Mouse (Mus musculus): ENCODE data around the gene Slc17a2. TPM values are rescaled to one million over a fixed set of nuclear protein-coding genes. Genes with fewer than 3 reads are reported as not detected.
"Not testable (repeated sequence)": the region's sequence is repeated elsewhere in the genome, so short reads cannot be mapped to it uniquely, and the experiment has no call there.

Slc17a2 gene
- not detected in 2 replicates for polyA plus RNA-seq (2012)

DNA sequence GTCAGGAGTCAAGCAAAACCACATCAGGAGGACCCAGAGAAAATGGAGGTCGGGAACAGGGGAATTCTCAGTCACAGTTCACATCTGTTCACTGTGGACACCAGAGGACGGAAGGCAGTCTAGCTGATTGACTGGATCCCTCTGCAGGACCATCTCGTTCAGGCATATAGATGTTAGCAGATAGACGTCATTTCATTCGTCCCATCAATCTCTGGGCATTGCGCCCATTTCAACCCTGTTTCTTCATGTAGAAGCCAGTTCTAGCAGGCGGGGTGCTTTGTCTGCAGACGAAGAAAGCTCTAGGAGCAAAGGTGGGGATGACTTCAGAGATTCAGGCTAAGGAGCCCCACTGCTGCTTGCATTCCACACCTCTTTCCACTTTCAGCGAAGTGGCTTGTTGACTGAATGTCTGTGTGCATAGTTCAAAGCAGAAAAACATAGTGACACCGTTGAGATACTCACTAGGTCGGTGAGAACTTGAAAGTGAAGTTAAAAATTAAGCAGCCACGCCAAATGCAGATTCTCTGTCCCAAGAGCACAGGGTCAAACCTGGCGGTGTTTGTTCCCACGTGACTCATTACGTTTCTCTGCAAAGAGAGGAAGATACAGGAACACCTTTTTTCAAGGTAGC is at the start of gene Slc17a2:
Gene Slc17a2 (plus strand): TSS at position 572 of the 631 bp plus-strand sequence.
- no peak for TF ChIP-seq GATA1 (IDR thresholded peaks at IDR 0.05; ENCODE audit: low read length)

DNA sequence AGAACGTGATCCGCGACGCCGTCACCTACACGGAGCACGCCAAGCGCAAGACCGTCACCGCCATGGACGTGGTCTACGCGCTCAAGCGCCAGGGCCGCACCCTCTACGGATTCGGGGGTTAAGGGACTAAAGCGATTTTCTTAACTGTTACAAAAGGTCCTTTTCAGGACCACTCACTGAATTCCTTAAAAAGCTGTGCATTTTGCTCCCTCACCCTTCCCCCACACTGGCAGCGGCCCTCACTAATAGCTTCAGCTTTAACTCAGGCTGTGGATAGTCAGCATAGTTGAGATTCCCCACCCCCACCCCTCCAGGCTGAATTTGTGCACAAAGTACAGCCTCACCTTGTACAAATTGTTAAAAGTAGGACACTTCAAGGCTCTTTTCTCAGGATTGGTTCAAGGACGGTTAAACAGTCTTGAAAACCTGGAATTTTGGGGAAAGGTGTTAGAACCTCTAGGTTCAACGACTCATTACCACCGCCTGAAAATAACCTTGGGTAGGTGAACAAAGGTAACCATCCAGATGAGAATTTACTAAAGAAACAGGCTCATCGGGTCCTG is 49.5 kb upstream of the Slc17a2 start:
- no peak for TF ChIP-seq GATA1 (IDR thresholded peaks at IDR 0.05; ENCODE audit: low read length)

DNA sequence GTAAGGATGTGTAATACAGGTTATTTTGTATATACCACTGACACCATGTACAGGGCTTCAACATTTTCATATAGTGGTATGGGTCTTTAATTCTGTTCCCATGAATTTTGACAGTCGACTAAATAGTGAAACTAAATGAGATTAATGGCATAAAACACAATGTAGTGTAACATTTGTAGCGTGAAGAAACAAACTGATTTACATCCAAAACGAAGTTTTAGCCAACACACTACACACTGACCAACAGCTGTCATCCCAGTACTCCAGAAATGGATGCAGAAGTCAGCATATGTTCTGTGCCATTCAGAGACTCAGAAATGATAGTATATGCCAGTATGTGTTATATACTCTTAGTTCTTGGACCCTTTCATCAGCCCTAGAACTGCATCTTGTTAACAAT is 48.9 kb upstream of the Slc17a2 start:
- no peak for TF ChIP-seq GATA1 (IDR thresholded peaks at IDR 0.05; ENCODE audit: low read length)

DNA sequence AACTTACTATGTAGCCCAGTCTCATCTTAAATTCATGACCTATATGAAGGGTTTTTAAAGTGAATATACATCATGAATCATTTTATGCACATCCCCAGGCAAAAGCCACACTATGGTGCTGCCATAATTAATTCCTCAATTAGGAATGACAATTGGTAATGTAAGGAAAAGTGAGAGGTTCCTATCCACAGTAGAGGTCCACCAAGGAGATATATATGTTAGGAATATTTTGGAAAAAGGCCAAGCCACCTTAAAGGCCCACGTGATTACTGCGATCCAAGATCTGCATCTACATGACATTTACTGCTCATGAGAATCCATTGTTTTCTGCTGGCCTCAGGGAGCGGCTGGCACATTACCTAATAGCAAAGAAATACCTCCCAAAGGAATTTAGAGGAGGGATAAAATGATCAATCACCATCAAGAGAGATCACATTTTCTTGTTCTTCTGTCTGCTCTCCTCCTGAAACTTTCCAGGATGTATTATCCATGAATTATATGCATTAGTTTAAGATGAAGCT is 47.5 kb upstream of the Slc17a2 start:
- no peak for TF ChIP-seq GATA1 (IDR thresholded peaks at IDR 0.05; ENCODE audit: low read length)

DNA sequence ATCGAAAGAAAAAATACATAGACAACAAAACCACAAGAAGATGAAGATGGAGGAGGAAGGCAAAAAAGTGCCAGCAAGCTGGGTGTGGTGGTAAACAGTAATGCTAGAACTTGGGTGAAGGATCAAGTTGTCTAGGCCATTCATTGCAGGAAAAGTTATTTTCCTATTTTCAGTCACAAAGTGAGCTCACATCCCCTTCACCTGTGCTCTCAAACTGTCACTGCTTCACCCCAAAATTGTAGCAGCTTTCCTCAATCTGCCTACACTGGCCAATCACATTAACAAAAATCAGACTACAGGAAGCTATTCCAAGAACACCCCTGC is 46.9 kb upstream of the Slc17a2 start:
- no peak for TF ChIP-seq GATA1 (IDR thresholded peaks at IDR 0.05; ENCODE audit: low read length)

GRCm38 (mm10) chr13:23760240-23760971 is 46.4 kb upstream of the Slc17a2 start:
- TF ChIP-seq GATA1 (IDR thresholded peaks at IDR 0.05; ENCODE audit: low read length) = no peak

GRCm38 (mm10) chr13:23760972-23761864 is 45.6 kb upstream of the Slc17a2 start, which contains the start of gene Hist1h4a:
Gene Hist1h4a (minus strand): TSS chr13:23761230.
- no peak for TF ChIP-seq GATA1 (IDR thresholded peaks at IDR 0.05; ENCODE audit: low read length)

DNA sequence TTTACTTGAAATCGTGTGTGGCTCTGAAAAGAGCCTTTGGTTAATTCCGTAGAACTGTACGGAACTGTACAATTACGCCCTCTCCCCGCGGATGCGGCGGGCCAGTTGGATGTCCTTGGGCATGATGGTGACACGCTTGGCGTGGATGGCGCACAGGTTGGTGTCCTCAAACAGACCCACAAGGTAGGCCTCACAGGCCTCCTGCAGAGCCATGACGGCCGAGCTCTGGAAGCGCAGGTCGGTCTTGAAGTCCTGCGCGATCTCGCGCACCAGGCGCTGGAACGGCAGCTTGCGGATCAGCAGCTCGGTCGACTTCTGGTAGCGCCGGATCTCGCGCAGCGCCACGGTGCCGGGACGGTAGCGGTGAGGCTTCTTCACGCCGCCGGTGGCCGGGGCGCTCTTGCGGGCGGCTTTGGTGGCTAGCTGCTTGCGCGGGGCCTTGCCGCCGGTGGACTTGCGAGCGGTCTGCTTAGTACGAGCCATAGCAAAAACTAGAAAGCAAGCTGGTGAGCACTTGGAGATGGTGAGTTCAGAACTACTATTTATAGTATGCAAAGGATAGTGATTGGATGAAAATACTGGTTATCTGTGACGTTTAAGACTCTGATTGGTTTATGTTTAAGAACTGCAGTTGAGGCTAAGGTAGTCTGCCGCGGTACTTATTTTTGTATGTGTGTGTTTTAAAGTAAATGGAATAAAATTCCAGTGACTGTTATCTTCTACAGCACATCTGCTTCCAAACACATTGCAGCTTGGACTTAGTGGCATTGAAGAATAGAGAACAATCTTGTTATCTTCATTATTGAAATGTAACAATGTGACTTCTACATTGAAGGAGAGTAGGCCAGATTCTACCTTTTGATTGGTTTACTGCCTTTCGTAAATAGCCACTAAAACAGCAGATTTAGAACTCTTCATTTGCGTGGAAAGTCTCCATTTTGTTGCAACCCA is 44.6 kb upstream of the Slc17a2 start, which contains the start of gene Hist1h3a:
Gene Hist1h3a (minus strand): TSS at position 516 of the 951 bp plus-strand sequence.
- TF ChIP-seq GATA1 (IDR thresholded peaks at IDR 0.05; ENCODE audit: low read length) = not testable (repeated sequence)

- TF ChIP-seq GATA1 (IDR thresholded peaks at IDR 0.05; ENCODE audit: low read length) = no peak
Measured at GRCm38 (mm10) chr13:23763242-23763585, 43.6 kb upstream of the Slc17a2 start.

DNA sequence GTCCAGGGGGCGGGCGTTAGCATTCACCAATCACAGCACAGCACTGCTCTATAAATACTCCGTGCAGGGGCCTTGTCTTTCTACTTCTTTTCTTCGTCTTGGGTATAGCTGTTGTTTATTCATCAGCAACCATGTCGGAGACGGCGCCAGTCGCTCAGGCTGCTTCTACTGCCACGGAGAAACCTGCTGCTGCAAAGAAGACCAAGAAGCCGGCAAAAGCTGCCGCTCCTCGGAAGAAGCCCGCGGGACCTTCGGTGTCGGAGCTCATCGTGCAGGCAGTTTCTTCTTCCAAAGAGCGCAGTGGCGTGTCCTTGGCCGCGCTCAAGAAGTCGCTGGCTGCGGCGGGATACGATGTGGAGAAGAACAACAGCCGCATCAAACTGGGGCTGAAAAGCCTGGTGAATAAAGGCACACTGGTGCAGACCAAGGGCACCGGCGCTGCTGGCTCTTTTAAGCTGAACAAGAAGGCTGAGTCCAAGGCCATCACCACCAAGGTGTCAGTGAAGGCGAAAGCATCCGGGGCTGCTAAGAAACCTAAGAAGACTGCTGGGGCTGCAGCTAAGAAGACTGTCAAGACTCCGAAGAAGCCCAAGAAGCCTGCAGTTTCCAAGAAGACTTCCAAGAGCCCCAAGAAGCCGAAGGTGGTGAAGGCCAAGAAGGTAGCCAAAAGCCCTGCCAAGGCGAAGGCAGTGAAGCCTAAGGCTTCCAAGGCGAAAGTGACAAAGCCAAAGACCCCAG is 43.0 kb upstream of the Slc17a2 start, which contains the start of gene Hist1h1a:
Gene Hist1h1a (plus strand): TSS at position 81 of the 738 bp plus-strand sequence.
- no peak for TF ChIP-seq GATA1 (IDR thresholded peaks at IDR 0.05; ENCODE audit: low read length)

DNA sequence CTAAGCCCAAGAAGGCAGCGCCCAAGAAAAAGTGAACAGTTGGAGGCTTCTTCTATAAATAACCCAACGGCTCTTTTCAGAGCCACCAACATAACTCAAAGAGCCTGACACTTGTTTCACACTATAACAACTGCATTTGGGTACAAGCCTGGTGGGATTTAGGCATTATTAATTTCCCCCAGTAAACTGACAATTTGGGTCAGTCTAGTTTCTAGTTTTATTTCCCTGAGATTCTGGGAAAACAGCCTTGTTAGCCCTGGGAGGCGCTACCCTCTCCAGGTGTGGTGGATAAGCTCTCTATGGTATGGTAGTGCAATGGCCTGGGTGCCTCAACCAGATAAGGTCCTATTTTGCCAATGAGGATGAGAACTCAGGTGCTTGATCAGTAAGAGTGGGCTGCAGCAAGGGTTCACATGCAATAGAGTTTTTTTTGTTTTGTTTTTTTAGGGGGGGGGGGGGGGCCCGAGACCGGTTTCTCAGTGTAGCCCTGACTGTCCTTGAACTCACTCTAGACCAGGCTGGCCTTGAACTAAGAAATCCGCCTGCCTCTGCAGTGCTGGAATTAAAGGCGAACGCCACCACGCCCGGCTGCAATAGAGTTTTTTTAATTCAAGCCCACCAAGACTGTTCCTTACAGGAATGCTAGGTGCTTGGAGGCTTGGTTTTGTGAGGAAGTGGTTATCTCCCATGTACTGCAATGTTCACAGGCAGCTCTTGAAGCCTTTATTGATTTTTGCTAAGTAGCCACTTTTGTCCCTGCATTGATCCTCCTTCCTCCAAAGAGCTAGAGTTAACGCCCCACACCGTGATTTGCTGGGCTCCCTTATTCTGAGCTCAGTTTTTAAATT is 42.2 kb upstream of the Slc17a2 start:
- TF ChIP-seq GATA1 (IDR thresholded peaks at IDR 0.05; ENCODE audit: low read length) = no peak

- no peak for TF ChIP-seq GATA1 (IDR thresholded peaks at IDR 0.05; ENCODE audit: low read length)
Measured at GRCm38 (mm10) chr13:23765172-23765513, 41.6 kb upstream of the Slc17a2 start.

GRCm38 (mm10) chr13:23766772-23767171 is 40.0 kb upstream of the Slc17a2 start:
- TF ChIP-seq GATA1 (IDR thresholded peaks at IDR 0.05; ENCODE audit: low read length) = no peak
